Mouse (Mus musculus) gastrocnemius, adult 8-10 months (tissue): ENCODE data around the gene Napepld. TPM values are rescaled to one million over a fixed set of nuclear protein-coding genes. Genes with fewer than 3 reads are reported as not detected.
A peak's percentile ranks its signal among the peaks of the same experiment; 100 is the strongest.
"Not testable (repeated sequence)": the region's sequence is repeated elsewhere in the genome, so short reads cannot be mapped to it uniquely, and the experiment has no call there.

Source experiments
- DNase-seq, 2 experiments: peaks; one replicate each; pipeline ENCODE4 v3.0.0; 2022; ENCODE audit warnings: low spot score in 2 of 2
- total RNA-seq, 4 experiments: library from RNA; stranded (reverse); gene quantifications; 2 replicates each; pipeline ENCODE4 v1.2.4; 2022

Napepld gene
- total RNA-seq, 4 experiments from 2014 or later, result 8.3 to 10.4 (median 9.4) TPM

- no peak for DNase-seq
These were observed 33.7 kb downstream of the Napepld start for GRCm38 (mm10) chr5:21667191-21668137.

DNA sequence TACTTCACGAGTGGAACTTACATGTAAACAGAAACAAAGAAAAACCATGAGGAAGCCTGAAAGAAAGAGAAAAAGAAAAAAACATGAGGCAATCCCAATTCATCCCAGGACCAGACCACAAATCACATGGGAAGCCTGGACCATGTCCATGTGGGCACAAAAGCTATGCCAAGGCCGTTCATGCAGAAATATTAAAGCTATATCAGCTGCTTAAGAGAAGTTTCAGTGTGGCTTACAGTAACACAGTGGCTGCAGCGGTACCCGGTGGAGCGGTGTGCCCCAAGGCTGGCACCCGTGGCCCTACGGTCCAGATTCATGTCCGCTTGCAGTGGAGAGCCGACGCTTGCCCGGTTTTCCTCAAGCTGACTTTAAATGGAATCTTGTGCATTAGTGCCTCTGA lies 38.1 kb downstream of the Napepld start:
- no peak for DNase-seq

GRCm38 (mm10) chr5:21660850-21661249 lies 40.3 kb downstream of the Napepld start:
- no peak for DNase-seq

DNA sequence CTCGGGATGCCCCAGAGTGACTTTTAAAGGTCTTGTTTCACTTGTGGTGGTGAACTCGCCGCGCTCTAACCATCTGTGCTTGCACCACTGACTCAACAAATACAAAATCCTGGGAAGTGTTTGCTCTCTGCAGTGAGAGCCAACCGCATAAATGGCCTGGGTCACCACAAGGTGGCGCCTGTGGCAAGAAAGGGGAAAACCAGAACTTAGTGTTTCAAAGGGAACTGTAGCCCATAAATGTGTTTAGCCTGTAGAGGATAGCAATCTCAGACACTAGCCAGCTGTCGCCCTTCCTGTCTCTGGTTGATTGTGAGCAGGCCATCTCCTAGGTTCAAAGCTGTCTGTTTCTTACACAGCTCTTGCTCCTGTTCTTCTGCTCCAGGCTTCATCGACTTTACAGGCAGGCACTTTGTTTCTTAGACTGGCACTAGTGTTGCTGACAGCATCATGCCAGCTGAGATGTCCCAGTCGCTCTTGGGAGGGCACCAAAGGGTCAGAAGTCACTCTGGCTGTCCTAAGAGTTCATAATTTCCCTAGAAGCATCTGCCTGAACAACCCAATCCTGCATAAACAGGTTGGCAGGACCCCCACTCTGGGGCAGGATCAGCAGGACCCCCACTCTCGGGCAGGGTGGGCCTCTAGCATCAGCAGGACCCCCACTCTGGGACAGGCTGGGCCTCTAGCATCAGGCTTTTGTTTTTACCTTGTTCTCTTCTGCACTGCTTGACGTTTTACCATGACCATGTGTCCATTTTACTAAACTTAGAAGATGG lies 42.4 kb downstream of the Napepld start:
- DNase-seq, result peak; percentile 39 to 59

DNA sequence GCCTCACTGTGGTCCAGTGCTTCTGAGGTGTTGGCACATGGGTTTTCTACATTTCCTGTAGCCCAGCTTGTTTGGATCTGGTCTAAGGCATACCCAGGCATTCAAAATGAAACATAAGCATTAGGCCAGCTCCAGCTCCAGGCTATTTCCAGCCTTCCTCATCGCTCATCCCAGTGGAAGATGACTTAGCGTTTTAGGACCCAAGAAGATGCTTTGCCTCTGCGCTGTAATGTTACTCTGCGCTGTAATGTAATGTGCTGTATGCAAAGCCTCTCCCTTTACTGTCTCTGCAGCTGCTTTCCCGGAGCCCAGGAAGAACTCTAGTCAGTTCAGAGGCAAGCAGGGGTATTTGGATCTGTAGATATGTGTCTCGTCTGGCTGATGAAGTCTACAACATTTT lies 43.2 kb downstream of the Napepld start:
- no peak for DNase-seq

GRCm38 (mm10) chr5:21656912-21657311 lies 44.3 kb downstream of the Napepld start:
- no peak for DNase-seq

DNA sequence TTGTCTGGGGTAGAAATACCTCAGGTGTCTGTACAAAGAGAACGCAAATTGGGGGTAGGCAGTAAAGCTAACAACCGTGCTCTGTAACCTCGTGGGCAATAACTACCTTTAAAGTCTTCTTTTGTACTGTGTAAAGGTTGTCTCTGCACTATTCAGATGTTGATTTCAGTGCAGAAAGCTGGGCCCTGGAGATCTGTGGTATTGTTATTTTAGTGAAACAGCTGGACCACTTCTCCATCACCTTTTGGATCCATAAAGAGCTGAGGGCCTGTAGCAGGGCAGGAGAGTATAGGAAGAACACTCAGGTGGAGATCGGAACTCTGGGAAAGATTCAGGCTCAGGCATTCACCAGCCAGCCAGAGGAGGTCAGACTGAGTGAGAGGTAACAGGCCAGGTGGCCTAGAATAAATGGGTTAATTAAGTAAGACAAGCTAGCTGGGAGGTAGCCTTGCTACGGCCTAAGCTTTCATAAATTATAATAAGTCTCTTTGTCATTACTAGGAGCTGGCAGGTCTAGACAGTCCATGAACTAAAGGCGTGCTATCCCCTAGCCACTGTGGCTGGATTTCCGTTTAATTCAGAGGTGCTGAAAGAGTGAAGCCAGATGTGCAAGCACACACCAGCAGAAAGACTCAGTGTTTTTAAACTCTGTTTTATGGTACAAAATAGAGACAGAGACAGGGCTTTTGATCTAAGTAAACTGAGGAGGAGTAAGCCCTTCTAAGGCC lies 49.1 kb downstream of the Napepld start:
- DNase-seq, result no peak

DNA sequence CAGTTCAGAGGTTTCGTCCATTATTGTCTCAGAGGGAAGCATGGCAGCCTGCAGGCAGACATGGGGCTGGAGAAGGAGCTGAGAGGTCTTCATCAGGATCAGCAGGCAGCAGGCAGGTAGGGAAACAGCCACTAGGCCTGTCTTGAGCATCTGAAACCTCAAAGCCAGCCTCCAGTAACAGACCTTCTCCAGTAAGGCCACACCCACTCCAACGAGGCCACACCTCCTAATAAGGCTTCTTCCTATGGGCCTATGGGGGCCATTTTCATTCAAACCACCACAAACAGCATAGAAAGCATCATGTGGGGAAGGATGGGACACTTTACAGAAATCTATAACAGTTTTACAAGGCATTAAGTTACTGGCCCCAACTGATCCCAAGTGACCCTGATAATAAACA lies 50.5 kb downstream of the Napepld start:
- DNase-seq, result no peak

DNA sequence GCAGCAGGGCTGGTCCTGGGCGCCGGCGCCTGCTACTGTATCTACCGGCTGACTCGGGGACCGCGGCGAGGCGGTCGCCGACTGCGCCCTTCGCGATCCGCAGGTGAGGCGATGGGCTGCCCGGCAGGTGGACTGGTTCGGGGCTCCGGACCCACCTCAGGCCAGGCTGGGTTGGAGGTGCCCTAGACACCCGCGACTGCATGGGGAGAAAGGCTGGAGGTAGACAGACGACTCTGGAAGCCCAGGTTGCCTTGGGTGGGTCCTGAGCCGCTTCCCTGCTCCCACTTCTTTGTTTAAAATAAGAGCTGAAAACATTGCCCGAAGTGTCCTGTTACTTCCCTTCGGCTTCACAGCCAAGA lies 55.1 kb downstream of the Napepld start:
- DNase-seq, result no peak

- DNase-seq, result peak; percentile 67 to 76
These were observed 55.6 kb downstream of the Napepld start, which contains the start of the genes Fbxl13 and Armc10 for GRCm38 (mm10) chr5:21645439-21646132. Fbxl13 (minus strand) TSS chr5:21645634. Armc10 (plus strand) TSS chr5:21645813.

DNA sequence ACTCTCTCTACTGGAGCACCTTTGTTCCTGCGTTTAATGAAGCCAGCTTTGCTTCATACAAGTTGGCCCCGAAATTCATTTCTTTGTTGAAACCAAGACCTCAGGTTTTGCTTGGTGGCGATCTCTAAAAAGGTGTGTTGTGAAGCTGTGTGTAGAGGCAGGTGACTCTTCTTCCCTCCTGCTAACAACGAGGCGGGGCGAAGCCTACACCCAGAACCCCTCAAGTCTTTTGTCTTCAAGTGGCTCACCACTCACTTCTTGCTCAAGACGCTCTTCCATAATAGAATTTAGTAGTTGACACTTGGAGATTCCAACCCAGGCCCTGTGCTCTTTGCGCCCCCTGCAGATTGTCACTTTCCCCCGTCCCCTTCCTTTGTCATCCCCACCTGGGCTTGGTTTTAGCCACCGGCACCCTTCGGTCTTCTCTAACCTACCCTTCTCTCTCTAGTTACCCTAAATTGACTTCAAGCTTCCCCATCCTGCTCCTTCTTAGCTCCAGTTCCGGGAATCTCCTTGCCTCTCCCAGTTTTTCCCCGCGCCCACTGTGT lies 56.2 kb downstream of the Napepld start:
- no peak for DNase-seq

- DNase-seq, result no peak
These were observed 57.6 kb downstream of the Napepld start for GRCm38 (mm10) chr5:21643606-21644005.

DNA sequence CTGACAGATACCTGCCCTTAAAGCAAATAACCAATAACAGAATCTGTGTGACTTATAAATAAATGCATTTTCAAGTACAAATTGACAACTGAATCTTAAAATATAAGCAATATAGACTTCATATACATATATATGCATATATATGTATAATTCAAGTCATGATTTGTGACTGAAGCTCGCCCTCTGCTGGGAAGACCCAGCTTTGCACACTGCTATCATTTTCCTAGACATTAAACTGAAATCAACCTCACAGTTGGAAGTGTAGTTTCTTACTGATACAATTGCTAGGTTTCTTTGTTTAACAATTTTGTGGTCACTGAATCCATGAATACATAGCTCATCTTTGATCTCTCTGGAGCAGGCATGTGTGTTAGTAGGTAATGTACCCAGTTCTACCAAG lies 60.2 kb downstream of the Napepld start:
- DNase-seq, result no peak

GRCm38 (mm10) chr5:21625916-21626315 lies 75.3 kb downstream of the Napepld start:
- no peak for DNase-seq

DNA sequence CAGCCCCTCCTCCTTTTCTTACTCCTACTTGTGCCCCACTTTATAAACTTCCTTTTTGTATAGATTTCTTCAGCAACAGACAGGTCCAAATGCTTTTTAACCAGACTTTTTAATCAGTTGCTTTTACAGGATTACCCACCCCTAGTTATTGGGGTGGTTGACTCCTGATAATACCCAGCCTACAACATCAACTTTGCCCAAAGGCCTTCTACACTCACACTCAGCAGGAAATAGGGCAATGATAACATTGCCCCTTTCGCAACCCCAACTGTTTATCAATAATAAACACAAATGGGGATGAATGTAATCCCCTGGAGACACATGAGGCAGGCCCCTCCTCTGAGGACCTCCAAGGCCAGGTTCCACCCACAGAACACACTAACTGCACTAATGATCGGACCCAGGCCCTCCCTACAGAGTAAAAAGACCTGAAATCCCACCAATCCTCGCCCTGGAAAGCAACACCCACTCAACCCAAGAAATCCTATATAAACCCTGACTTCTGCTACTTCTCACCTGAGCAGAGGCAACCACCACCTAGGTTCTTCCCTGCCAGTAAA lies 84.7 kb downstream of the Napepld start:
- DNase-seq, result no peak

GRCm38 (mm10) chr5:21614299-21614698 lies 86.9 kb downstream of the Napepld start:
- DNase-seq, result not testable (repeated sequence)
